Mouse (Mus musculus): ENCODE data around the gene Ptpn9. TPM values are rescaled to one million over a fixed set of nuclear protein-coding genes. Genes with fewer than 3 reads are reported as not detected.

The Ptpn9 gene
- polyA plus RNA-seq, 1 experiment = 47.6 TPM

GRCm38 (mm10) chr9:56973960-56974524 lies 20.7 kb upstream of the Ptpn9 start:
- no peak for TF ChIP-seq POLR2A (IDR thresholded peaks at IDR 0.05; ENCODE audit: borderline replicate concordance, extremely low read depth, insufficient read depth, insufficient read length, poor library complexity, severe bottlenecking)
- no peak for TF ChIP-seq CTCF (IDR thresholded peaks at IDR 0.05; ENCODE audit: borderline replicate concordance, extremely low read depth, insufficient read depth, insufficient read length)
- DNase-seq (ENCODE audit: low read depth) = no peak

DNA sequence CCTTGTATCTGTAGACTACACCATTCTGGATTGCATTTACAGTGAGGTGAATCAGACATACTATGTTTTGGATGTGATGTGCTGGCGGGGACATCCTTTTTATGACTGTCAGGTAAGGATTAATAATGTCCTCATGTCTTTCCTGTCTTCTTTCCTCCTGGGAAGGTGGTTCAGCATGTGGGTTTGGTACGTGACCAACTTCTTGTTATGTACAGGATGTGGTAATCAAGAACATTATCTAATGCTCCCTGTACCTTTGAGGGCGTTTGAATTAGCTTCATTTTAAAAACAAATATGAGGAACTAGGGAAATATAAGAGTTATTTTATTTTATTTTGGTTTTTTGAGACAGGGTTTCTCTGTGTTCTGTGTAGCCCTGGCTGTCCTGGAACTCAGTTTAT lies 19.5 kb upstream of the Ptpn9 start:
- no peak for TF ChIP-seq CTCF (IDR thresholded peaks at IDR 0.05; ENCODE audit: borderline replicate concordance, extremely low read depth, insufficient read depth, insufficient read length)
- TF ChIP-seq POLR2A (IDR thresholded peaks at IDR 0.05; ENCODE audit: borderline replicate concordance, extremely low read depth, insufficient read depth, insufficient read length, poor library complexity, severe bottlenecking) = no peak
- DNase-seq (ENCODE audit: low read depth) = no peak

DNA sequence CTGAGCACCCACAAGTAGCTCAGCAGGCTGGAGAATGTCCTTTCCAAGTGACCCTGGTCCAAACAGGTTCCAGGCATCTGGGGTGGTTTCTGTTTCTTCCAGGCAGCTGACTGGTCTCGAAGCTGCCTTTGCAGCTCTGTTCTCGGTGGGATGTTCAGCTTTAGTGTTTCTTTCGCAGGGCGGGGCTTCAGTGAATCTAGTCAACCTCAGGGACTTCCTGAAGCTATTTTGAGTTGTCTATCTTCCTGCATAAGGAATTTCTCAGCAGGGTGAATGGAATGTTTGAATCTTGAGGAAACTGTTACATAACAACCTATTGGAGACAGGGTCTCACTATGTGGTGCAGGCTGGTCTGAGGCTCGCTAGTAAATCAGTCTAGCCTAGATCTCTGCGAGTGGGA lies 14.5 kb upstream of the Ptpn9 start:
- no peak for DNase-seq (ENCODE audit: low read depth)
- no peak for TF ChIP-seq POLR2A (IDR thresholded peaks at IDR 0.05; ENCODE audit: borderline replicate concordance, extremely low read depth, insufficient read depth, insufficient read length, poor library complexity, severe bottlenecking)
- TF ChIP-seq CTCF (IDR thresholded peaks at IDR 0.05; ENCODE audit: borderline replicate concordance, extremely low read depth, insufficient read depth, insufficient read length) = no peak

DNA sequence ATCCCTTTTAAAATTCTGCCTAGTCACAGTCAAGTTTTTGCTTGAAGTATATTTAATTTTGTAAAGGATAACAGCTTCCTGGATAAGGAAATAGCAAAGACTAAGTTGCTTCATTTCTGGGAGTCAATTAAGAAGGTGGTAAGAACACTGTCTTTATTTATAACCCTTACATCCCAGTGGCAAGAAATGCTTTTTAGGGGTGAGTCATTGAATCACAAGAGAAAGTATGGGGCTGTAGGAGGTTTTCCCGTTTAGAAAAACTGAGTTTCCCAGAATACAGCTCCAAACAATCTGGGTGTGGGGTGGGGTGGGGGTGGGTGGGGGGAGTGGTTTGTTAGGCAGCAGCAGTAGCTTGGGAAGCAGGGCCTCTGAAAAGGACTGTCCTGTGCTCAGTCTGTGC lies 13.2 kb upstream of the Ptpn9 start:
- no peak for DNase-seq (ENCODE audit: low read depth)
- TF ChIP-seq POLR2A (IDR thresholded peaks at IDR 0.05; ENCODE audit: borderline replicate concordance, extremely low read depth, insufficient read depth, insufficient read length, poor library complexity, severe bottlenecking) (no peak), CTCF (IDR thresholded peaks at IDR 0.05; ENCODE audit: borderline replicate concordance, extremely low read depth, insufficient read depth, insufficient read length) (no peak)

- DNase-seq (ENCODE audit: low read depth) = peak; percentile 71
- peak; percentile 26; the same call in 1 of the 2 replicates for TF ChIP-seq POLR2A (IDR thresholded peaks at IDR 0.05; ENCODE audit: borderline replicate concordance, extremely low read depth, insufficient read depth, insufficient read length, poor library complexity, severe bottlenecking)
- TF ChIP-seq CTCF (IDR thresholded peaks at IDR 0.05; ENCODE audit: borderline replicate concordance, extremely low read depth, insufficient read depth, insufficient read length) = no peak
These were observed 690 bp downstream of the Ptpn9 start for GRCm38 (mm10) chr9:56995198-56996027.

DNA sequence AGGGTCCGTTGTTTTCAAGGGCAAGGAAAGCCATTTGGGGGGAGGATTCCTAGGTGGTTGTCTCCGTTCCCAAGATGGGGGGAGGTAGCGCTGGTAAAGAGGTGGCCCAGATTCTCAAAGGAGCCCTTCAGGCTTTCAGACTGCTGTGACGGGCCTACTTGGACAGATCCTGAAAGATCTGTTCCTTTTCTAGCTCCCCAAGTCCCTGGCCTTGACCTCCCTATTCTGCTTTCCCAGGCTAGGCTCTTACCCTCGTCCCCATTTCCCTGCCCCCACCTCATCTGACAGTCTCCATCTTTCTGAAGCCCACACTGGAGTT lies 1.3 kb downstream of the Ptpn9 start:
- TF ChIP-seq CTCF (IDR thresholded peaks at IDR 0.05; ENCODE audit: borderline replicate concordance, extremely low read depth, insufficient read depth, insufficient read length) (no peak), POLR2A (IDR thresholded peaks at IDR 0.05; ENCODE audit: borderline replicate concordance, extremely low read depth, insufficient read depth, insufficient read length, poor library complexity, severe bottlenecking) (no peak)
- DNase-seq (ENCODE audit: low read depth) = peak; percentile 64

- peak; percentile 16 for DNase-seq (ENCODE audit: low read depth)
These were observed 2.5 kb downstream of the Ptpn9 start for GRCm38 (mm10) chr9:56997206-56997605.

- no peak for TF ChIP-seq POLR2A (IDR thresholded peaks at IDR 0.05; ENCODE audit: borderline replicate concordance, extremely low read depth, insufficient read depth, insufficient read length, poor library complexity, severe bottlenecking)
- TF ChIP-seq CTCF (IDR thresholded peaks at IDR 0.05; ENCODE audit: borderline replicate concordance, extremely low read depth, insufficient read depth, insufficient read length) = no peak
- peak; percentile 2 for DNase-seq (ENCODE audit: low read depth)
These were observed 8.3 kb downstream of the Ptpn9 start for GRCm38 (mm10) chr9:57003011-57003410.

DNA sequence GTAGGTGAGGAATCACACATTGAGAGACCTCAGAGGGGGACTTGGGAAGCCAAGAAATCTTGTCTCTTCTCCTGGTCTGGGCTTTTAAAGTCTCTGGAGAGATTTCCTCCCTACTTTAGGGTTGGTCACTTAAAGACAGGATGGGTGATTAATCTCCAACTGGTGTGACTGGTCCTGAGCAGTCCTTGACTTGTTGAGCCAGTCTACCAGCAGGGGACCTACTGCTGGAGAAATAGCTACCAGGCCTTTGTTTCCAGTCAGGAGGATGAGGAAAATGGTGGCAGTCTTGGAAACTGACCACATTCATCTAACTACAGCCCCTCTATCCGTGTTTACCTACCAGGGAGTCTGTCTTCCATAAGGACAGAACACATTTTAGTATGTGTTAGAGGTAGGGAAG lies 17.7 kb downstream of the Ptpn9 start:
- TF ChIP-seq POLR2A (IDR thresholded peaks at IDR 0.05; ENCODE audit: borderline replicate concordance, extremely low read depth, insufficient read depth, insufficient read length, poor library complexity, severe bottlenecking) = no peak
- no peak for DNase-seq (ENCODE audit: low read depth)

DNA sequence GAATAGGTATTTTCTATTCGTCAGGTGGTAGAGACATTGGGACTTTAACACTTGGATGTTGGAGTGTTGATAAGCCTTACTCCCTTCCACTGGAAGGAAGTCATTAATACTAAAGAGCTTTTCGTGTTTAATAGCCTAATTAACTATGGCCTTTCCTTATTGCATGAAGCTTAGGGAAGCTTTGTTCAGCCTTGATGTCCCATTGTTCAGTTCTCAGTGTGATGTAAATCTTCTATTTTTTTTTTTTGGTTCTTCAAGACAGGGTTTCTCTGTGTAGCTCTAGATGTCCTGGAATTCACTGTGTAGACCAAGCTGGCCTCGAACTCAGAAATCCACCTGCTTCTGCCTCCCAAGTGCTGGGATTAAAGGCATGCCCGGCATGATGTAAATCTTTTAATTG lies 18.2 kb downstream of the Ptpn9 start:
- no peak for TF ChIP-seq POLR2A (IDR thresholded peaks at IDR 0.05; ENCODE audit: borderline replicate concordance, extremely low read depth, insufficient read depth, insufficient read length, poor library complexity, severe bottlenecking)
- no peak for TF ChIP-seq CTCF (IDR thresholded peaks at IDR 0.05; ENCODE audit: borderline replicate concordance, extremely low read depth, insufficient read depth, insufficient read length)
- DNase-seq (ENCODE audit: low read depth) = no peak

DNA sequence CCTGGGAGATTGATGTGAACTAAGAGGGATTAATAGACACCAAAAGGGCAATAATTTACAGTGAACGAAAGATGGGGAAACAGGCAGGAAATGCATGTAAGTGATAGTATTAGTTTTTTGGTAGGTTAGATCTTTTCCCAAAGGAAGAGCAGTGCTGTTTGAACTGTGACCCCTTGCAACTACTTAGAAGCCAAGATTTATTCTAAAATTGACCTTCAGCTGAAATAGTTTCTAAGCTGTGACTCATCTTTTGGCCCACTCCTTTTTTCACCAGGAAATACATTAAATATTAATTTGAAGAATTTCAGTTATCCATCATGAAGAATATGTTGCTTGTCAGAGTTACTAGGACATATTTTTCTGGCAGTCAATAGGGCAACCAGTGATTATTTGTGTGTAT lies 19.0 kb downstream of the Ptpn9 start:
- DNase-seq (ENCODE audit: low read depth) = no peak
- TF ChIP-seq CTCF (IDR thresholded peaks at IDR 0.05; ENCODE audit: borderline replicate concordance, extremely low read depth, insufficient read depth, insufficient read length) (no peak), POLR2A (IDR thresholded peaks at IDR 0.05; ENCODE audit: borderline replicate concordance, extremely low read depth, insufficient read depth, insufficient read length, poor library complexity, severe bottlenecking) (no peak)

GRCm38 (mm10) chr9:57014766-57015165 lies 20.0 kb downstream of the Ptpn9 start:
- peak; percentile 28 for DNase-seq (ENCODE audit: low read depth)
- TF ChIP-seq POLR2A (IDR thresholded peaks at IDR 0.05; ENCODE audit: borderline replicate concordance, extremely low read depth, insufficient read depth, insufficient read length, poor library complexity, severe bottlenecking) = no peak
- TF ChIP-seq CTCF (IDR thresholded peaks at IDR 0.05; ENCODE audit: borderline replicate concordance, extremely low read depth, insufficient read depth, insufficient read length) = no peak

All from brain, embryonic 14.5 days (tissue).